Mouse (Mus musculus): ENCODE results near the gene Rbfox1.

Gene Rbfox1

GRCm38 (mm10) chr16:5884746-5885689 lies at the start of gene Rbfox1:
TSS of gene Rbfox1 (plus strand) at chr16:5885355.
- DNase-seq (ENCODE audit: low spot score) = peak; percentile 30

GRCm38 (mm10) chr16:5836744-5837143 lies 48.4 kb upstream of the Rbfox1 start:
- DNase-seq (ENCODE audit: low spot score) = no peak

GRCm38 (mm10) chr16:5841167-5841566 lies 44.0 kb upstream of the Rbfox1 start:
- DNase-seq (ENCODE audit: low spot score) = no peak

- DNase-seq (ENCODE audit: low spot score) = no peak
These were observed 39.5 kb upstream of the Rbfox1 start for GRCm38 (mm10) chr16:5845645-5846044.

GRCm38 (mm10) chr16:5853055-5853454 lies 32.1 kb upstream of the Rbfox1 start:
- no peak for DNase-seq (ENCODE audit: low spot score)

- no peak for DNase-seq (ENCODE audit: low spot score)
These were observed 20.8 kb upstream of the Rbfox1 start for GRCm38 (mm10) chr16:5864350-5864749.

GRCm38 (mm10) chr16:5866966-5867365 lies 18.2 kb upstream of the Rbfox1 start:
- no peak for DNase-seq (ENCODE audit: low spot score)

GRCm38 (mm10) chr16:5870391-5870790 lies 14.8 kb upstream of the Rbfox1 start:
- DNase-seq (ENCODE audit: low spot score) = no peak

- peak; percentile 72 for DNase-seq (ENCODE audit: low spot score)
These were observed 3.3 kb upstream of the Rbfox1 start for GRCm38 (mm10) chr16:5881820-5882219.

- no peak for DNase-seq (ENCODE audit: low spot score)
These were observed 515 bp downstream of the Rbfox1 start for GRCm38 (mm10) chr16:5885690-5886050.

- no peak for DNase-seq (ENCODE audit: low spot score)
These were observed 10.4 kb downstream of the Rbfox1 start for GRCm38 (mm10) chr16:5895564-5895963.

- no peak for DNase-seq (ENCODE audit: low spot score)
These were observed 13.2 kb downstream of the Rbfox1 start for GRCm38 (mm10) chr16:5898330-5898729.

- DNase-seq (ENCODE audit: low spot score) = no peak
These were observed 25.6 kb downstream of the Rbfox1 start for GRCm38 (mm10) chr16:5910742-5911141.

- no peak for DNase-seq (ENCODE audit: low spot score)
These were observed 26.7 kb downstream of the Rbfox1 start for GRCm38 (mm10) chr16:5911880-5912327.

- no peak for DNase-seq (ENCODE audit: low spot score)
These were observed 32.8 kb downstream of the Rbfox1 start for GRCm38 (mm10) chr16:5917937-5918336.

GRCm38 (mm10) chr16:5926986-5927385 lies 41.8 kb downstream of the Rbfox1 start:
- DNase-seq (ENCODE audit: low spot score) = no peak

GRCm38 (mm10) chr16:5931680-5932079 lies 46.5 kb downstream of the Rbfox1 start:
- peak; percentile 62 for DNase-seq (ENCODE audit: low spot score)

GRCm38 (mm10) chr16:5940016-5940415 lies 54.9 kb downstream of the Rbfox1 start:
- DNase-seq (ENCODE audit: low spot score) = no peak

GRCm38 (mm10) chr16:5945682-5946081 lies 60.5 kb downstream of the Rbfox1 start:
- no peak for DNase-seq (ENCODE audit: low spot score)

GRCm38 (mm10) chr16:5953106-5953505 lies 68.0 kb downstream of the Rbfox1 start:
- no peak for DNase-seq (ENCODE audit: low spot score)

- no peak for DNase-seq (ENCODE audit: low spot score)
These were observed 72.3 kb downstream of the Rbfox1 start for GRCm38 (mm10) chr16:5957418-5957817.

GRCm38 (mm10) chr16:5961786-5962185 lies 76.6 kb downstream of the Rbfox1 start:
- DNase-seq (ENCODE audit: low spot score) = no peak

- no peak for DNase-seq (ENCODE audit: low spot score)
These were observed 89.0 kb downstream of the Rbfox1 start for GRCm38 (mm10) chr16:5974172-5974571.

All from ovary, postnatal 36 days (tissue).